Mouse (Mus musculus) right cerebral cortex, adult 18-20 months (tissue): ENCODE measurements around the gene Myoz2.

Experiments used
- DNase-seq: peaks from one replicate; pipeline ENCODE4 v3.0.0; 2022; ENCODE audit warnings: mixed read lengths

The Myoz2 gene

GRCm38 (mm10) chr3:123034752-123035151 lies at the start of gene Myoz2:
Gene Myoz2 (minus strand): TSS chr3:123035015.
- DNase-seq = no peak

DNA sequence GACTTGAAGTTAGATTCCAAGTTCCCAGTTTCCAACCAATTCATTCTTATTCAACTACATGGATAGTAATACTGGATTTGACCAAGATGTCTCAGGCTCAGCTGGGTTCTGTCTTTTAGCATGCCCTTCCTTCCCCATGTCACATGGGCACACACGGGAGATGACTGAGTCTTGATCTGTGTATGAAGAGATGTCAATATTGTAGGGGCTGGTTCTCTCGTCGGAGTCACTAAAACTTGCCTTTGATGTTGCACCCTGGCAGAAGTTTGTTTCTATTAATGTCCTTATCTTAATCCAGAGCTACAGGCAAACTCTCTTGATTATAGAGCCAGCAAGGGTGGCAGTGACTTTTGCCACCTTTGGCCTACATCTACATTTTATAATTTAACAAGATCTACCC lies 46.9 kb upstream of the Myoz2 start:
- DNase-seq = no peak

- DNase-seq = no peak
These were observed 46.1 kb upstream of the Myoz2 start for GRCm38 (mm10) chr3:123080943-123081342.

- DNase-seq = no peak
These were observed 45.4 kb upstream of the Myoz2 start for GRCm38 (mm10) chr3:123080017-123080725.

DNA sequence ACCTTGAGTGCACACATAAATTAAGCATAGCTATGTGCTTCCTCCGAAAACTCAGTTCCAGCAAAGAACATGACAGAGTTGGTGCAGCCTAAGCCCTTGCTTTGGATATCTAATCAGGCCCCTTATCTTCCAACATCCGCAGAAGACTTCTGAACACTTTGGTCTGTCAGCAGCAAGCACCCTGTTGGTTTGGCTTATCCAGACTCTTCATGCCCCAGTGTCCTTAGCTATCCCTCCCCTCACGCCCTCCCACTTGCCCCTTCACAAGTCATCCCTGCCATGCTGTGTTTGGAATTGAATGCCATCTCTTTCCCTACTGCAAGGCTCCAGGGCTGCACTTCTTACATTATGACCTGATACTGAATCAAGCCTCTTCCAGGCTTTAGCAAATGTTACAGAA lies 40.9 kb upstream of the Myoz2 start:
- no peak for DNase-seq

DNA sequence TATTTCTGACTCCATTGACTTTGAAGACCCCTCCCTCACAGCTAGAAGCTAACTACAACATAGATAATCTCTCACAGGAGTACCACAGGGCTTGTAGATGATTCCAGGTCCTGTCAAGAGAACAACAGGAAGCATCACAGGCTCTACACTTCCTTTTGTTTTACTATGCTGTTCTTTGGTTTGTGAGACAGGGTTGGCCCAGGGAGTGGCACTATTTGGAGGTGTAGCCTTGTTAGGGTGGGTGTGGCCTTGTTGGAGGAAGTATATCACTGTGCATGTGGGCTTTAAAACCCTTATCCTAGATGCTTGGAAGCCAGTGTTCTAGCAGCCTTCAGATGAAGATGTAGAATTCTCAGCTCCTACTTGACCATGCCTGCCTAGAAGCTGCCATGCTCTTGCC lies 40.2 kb upstream of the Myoz2 start:
- no peak for DNase-seq

DNA sequence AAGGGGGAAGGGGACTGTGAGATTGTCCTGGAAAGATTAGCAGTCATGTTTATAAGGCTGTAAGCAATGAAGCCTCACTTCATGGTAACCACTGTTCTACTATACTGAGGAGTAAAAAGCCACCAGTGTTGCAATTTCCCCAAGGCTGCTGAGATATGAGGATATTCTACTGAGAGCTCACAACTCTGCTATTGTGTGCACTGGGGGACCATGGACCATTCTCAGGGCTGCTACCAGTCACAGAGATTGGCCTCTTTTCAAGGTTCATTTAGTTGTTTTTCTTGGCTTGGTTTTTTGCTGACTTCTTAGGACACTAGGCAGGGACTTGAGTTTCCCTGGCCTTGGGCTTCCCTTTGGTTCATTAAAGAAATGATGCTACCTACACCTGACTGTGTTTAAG lies 38.5 kb upstream of the Myoz2 start:
- DNase-seq = no peak

DNA sequence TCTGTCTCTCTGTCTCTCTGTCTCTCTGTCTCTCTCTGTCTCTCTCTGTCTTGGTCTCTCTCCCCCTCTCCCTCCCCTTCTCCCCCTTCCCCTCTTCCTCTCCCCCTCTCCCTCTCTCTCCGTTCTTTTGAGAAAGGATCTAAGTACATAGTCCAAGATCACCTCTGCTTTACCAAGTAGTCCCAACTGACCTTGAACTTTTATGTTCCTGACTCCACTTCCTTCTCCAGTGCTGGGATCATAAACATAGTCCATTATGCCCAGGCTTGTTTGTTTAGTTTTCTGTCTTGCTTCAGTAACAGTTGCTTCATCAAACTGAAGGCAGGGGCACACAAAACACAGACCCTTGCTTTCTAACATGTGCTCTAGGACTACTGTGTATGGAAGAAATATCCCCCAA lies 37.7 kb upstream of the Myoz2 start:
- no peak for DNase-seq

DNA sequence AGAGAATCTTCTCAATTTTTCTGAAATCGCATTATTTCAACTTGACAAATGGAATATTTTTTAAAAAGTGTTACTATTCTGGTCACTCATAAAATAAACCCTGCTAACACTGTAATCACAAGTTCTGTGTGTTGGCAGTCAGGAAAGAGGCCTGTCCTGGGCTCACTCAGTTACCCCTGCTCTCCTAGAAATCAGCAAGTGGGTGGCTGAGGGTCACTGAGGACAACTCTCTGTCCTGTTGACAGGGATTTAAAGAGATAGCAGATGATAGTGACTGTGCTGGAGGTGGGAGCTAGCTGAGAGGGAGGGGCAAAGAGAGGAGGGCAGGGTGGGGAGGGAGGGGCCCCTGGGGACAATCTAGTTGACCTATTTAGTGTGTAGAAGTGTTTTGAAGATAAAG lies 36.2 kb upstream of the Myoz2 start:
- DNase-seq = no peak

DNA sequence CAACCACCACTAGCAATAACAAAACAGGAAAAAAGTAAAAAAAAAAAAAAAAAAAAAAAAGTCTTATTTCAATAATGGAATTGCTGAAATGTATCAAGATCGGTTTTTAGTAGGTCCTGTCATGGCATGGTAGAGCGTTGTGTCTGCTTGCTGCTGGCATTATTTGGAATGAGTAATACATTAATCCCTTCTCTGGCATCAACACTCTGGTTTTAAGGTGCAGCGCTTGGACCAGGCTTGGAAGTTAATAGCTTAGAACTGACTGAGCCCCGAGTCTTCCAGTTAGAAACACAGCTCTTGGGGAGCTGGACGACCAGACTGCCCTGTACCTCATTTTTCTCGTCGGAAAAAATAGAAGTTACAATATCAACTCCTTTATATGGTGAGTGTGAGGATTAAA lies 32.0 kb upstream of the Myoz2 start:
- DNase-seq = no peak

DNA sequence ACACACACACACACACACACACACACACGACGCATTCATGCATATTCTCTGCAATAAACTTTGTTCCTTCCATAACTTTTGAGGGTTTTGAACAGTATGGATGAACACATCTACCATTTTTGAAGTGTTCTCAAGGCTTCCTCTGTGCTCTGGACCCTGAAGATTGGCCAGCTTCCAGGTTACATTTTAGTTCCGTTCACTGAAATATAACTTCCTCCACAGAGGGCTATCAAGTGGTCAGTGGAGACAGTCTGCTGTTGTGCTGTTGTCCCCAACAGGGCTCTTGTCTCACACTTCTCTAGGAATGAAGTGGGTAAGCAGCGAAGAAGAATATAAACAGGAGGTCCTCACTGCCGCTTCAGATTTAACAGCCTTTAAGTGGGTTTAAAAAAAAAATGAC lies 30.7 kb upstream of the Myoz2 start:
- DNase-seq = no peak

- no peak for DNase-seq
These were observed 29.4 kb upstream of the Myoz2 start for GRCm38 (mm10) chr3:123064186-123064585.

DNA sequence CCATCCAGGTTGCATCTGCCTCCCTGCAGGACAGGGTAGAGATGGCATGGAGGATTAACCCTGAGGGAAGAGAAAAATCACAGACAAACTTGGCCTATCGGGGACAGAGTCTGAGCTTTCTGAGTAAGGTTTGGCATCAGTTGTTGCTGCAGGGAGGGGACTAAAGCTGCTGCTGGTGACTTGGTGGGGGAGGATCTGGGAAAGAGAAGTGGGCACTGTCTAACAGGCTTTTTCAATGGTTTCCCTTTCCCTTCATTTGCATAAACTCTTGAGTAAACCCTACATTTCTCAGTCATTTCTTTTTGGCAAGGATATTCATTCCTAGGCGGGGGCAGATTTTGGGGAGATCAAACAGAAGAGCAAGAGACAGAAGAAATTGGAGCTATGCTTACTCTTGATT lies 27.1 kb upstream of the Myoz2 start:
- no peak for DNase-seq

DNA sequence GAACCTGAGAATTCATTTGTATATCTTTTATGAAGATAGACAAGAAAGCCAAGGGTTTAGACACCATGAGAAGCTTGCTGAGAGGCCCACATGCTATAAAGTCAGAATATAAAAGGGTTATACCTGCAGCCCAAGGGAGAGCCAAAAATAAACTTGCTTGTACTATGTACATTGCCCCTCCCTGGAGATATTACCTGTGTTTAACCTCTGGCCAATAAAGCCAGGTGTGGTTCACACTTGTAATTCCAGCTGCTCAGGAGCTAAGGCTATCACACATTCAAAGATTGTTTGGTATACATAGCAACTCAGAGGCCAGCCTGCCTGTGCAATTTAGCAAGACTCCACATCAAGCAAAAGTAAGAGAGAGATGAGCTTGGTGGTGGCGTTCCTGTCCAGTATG lies 24.0 kb upstream of the Myoz2 start:
- no peak for DNase-seq

DNA sequence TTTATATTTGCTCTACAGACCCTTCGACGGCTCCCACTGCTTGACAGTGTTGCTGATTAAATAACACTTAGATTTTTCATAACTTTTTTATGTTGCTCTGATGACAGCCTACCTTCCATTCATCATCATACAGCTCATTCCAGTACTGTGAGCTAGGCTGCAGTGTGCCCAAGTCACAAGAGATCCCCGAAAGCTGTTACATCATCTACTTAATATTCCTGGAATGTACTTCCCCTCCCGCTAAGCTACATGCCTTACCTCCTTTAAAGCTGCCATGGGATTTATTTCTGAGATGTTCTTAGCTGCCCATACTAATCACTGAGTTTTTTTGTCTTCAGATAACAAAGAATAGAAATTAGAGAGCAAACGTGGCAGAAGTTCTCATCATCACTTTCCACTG lies 19.4 kb upstream of the Myoz2 start:
- no peak for DNase-seq

DNA sequence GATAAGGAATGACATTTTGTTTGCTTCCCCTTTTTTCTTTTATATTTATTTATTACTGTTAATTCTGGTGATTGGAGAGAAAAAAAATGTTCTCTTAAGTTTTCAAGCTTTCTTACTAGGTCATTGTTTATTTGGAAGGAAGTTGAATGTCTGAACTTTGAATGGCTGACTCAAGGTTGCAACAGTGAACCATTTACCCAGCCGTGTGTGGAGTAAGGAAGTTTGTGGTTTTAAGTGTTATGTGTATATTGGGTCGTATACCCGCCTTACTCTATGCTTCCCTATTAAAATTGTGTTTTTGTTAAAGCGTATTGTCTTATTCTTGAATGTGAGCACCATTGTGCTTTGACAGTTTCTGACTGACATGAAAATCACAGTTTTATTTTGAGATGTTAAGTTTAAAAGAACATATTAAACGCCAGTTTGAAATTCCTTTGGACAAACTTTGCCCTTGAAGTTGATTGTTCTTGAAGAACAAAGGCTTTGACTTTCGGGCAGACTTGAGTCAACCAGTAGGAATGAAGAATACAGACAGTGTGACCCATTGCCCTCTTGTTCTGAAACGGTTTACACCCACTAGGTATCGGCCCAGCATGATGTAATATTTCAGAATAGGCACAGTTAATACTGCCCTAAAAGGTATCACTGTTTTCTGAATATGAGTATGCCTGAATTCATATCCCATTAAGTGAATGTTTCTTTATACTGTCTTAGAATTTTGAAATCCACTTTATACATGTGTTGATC lies 18.6 kb upstream of the Myoz2 start:
- no peak for DNase-seq

DNA sequence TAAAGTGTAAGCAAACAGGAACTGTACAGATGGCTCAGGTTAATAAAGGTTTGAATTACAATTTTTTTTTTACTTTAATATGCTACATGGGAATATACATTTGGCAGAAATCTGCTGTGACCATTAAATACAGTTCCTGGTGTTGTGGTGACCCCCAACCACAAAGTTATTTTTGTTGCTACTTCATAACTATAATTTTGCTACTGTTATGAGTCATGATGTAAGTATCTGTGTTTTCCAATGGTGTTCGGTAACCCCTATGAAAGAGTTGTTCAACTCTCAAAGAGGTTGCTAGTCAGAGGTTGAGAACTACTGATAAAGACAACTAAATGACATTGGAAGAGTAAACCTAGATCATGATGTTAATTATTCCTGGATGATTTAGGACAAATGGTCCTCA lies 7.5 kb upstream of the Myoz2 start:
- no peak for DNase-seq

GRCm38 (mm10) chr3:123033804-123034203 lies 1.0 kb downstream of the Myoz2 start:
- no peak for DNase-seq

- DNase-seq = no peak
These were observed 9.2 kb downstream of the Myoz2 start for GRCm38 (mm10) chr3:123025634-123026033.

GRCm38 (mm10) chr3:123024496-123025234 lies 10.2 kb downstream of the Myoz2 start:
- no peak for DNase-seq

GRCm38 (mm10) chr3:123018792-123019191 lies 16.0 kb downstream of the Myoz2 start:
- no peak for DNase-seq

- DNase-seq = no peak
These were observed 21.3 kb downstream of the Myoz2 start for GRCm38 (mm10) chr3:123013476-123013875.

DNA sequence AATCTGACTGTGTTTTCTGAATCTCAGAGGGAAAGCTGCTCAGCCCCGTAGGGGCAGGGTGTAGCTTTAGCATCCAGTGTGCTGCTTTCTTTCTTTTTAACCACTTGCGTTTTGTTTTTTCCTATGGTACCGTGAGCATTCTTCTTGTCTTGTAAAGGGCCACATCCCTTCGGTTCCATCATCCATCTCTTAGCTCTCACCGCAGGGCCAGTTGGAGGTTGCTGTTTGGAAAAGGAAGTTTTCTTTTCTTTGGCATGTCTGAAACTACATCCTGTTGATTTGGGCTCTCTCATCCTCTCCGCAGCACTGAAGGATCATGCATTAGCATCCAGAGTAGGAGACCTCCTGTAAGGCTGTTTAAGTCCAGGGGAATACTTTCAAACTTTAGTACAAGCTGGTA lies 25.4 kb downstream of the Myoz2 start:
- DNase-seq = no peak

DNA sequence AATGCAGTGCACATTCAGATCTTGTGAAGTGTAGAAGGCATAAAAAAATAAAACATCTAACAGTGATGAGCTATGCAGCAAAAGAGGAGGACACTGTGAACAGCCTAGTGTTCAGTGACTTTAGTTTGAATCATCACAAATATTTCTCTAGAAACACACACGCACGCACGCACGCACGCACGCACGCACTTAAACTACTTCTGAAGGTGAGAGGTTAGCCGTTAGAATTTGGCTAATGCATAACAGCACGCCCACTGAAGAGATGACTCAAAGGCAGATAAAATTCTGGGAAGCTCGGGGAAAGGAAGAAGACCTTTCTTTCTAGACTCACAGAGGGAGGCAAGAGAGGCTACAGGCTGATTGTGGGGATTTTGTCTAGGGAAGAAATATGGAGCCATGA lies 27.4 kb downstream of the Myoz2 start:
- DNase-seq = no peak
